Mouse (Mus musculus): ENCODE measurements at regions not wholly inside any gene's neighbourhood (a gene's known extent, or its start where the extent isn't known, plus 50 kb on each side); places are given as distances from the start of the nearest gene placed in this dataset.

- TF ChIP-seq POLR2A (IDR thresholded peaks at IDR 0.05; ENCODE audit: borderline replicate concordance, control insufficient read depth, low read depth, low read length) = no peak
- no peak for TF ChIP-seq CTCF (IDR thresholded peaks at IDR 0.05; ENCODE audit: control insufficient read depth, insufficient read depth, low read length)
Measured at GRCm38 (mm10) chr16:73120568-73120967, 812.5 kb downstream of the Robo1 start.

All from bone marrow, adult 2 months (tissue).